Mouse (Mus musculus) ovary, postnatal 36 days (tissue): ENCODE data around the gene Gm1113.

Experiments
- DNase-seq: peaks from one replicate; pipeline ENCODE4 v3.0.0; 2022; ENCODE audit warnings: low spot score, mixed read lengths

Gm1113 gene

GRCm38 (mm10) chr9:35523941-35524411, 5.9 kb upstream of the Gm1113 start:
- DNase-seq: peak; percentile 62

DNA sequence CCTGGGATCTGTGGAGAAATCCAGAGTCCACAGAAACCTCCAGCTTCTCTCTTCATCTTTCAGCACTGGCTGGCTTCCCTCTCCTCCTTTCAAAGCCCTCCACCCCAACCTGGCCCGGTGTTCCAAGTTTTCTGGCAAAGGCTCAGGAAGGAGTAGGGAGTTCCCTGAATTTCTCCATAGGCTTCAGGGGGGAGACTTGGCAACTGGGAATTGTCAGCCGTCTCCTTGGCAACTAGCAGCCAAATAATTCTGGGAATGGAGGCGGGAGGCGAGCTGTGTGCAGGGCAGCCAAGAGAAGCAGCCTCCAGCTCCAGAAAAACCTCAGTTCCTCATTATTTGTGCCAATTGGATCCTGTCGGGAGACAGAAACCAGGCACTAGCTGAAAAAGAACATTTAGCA, 5.5 kb upstream of the Gm1113 start:
- DNase-seq: peak; percentile 37

DNA sequence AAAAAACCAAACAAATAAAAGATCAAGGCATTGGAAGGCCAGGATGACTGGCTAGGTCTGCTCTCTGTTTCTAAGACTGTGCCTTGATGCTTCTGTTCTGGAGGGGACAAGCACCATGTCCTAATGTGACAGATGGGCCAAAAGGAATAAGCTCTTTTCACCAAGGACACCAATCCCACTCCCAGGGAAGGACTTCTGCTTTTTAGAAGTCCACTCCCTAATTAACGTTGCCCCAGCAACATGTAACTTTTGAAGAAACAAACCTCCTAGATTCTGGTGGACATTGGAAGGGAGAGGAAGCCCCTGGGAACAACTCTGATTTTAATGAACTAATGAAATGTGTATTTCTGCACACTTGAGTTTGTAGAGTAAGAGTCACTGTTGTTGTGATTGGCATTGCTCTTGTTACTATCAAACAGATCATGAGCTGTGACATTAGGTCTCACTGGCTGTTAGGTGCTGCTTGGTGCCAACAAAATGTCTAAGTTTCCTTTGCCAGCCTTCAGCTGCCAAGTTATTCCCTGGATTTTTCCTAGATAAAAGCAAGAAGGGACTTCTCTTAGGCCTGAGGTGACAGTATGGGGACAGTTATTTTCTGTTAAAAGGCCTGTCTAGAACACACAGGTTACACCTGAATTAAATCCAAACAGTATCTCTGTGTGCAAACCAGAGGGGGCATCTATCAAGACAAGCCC, 4.9 kb upstream of the Gm1113 start:
- DNase-seq: no peak

DNA sequence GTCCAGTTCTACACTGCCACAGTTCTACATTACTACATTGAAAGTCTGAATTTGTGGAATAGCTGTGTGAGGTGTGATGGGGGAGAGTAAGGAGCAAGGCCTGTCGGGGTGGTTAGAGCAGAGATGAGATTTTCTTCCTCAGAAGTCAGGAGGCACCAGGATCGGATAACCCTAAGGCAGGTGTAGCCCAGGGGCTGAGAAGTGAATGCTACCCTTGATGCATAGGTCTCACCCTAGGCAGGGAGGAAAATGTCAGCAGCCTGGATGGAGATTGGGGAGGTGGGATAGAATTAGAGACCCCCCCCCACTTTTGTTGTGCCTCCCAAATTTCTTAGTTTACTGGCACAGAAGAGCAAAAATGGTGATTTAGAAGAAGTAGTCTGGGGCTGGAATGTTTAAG, 4.2 kb upstream of the Gm1113 start:
- DNase-seq: no peak

DNA sequence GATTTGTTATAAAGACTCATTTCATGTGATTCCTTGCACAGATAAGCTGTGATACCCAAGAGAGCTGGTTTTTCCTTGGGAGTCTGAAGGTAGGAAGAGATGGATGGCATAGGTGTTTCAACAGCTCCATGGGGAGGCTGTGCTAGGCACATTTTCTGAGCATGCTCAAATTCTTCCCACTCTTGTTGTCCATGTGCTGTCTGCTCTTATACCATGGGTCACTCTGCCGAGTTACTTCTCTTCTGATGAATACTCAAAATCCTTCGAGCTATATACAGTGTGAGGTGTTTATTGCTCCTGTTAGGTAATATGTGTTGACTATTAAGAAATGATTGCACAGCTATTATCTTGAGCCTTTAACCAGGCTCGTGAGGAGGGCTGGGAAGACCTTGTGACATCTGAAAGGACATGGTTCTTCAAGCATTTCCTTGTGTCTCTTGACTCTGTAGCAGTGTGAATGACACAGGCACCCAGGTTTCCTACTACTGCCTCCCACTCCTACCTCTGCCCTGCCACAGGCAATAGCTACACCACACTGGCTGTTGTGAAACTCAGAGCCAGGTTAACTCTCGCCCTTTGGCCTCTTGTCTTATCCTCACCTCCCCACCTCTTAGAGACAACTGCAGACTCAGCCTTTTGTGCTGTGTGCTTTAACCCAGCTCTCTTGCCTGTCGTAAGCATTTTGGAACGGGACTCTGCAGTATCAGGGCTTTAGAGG, 2.7 kb upstream of the Gm1113 start:
- DNase-seq: no peak

DNA sequence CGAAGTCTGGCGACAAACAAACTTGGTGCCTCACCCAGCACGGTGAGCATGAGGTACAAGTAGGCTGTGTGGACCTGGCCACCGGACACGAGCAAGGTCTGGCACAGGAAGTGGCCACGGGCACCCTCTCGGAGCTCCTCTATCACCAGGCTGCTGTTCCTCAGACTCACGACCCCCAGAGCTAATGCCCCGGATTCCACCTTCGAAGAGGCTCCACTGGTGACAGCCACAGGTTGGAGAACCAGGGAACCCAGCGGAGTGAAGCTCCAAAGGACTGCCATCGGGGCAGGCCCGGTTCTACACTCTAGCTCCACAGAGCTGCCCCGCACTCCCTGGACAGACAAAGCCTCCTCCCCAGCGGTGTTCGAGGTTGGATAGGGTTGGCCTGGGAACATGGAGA, 1.4 kb downstream of the Gm1113 start:
- no peak for DNase-seq

- DNase-seq: no peak
Measured at GRCm38 (mm10) chr9:35516182-35516581, 1.9 kb downstream of the Gm1113 start.

DNA sequence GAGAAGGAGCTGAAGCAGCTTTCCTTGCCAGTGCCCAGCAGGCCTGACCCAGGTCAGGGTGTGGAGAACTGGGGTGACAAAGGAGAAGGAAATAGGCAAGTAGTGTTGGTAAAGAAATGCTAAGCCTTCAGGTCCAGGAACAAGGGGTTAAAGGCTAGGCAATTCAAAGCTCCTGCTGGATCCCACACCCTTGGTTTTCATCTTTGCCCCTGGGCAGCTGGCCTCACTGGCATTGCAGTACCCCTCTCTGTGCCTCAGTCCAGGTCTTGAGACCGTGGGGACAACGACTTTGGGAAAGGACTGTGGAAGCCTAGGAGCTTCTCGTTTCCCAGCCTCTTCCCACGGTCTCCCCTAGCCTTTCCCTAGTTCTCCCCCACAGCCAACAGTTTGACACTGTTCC, 4.2 kb downstream of the Gm1113 start:
- no peak for DNase-seq

- DNase-seq: peak; percentile 33
Measured at GRCm38 (mm10) chr9:35508234-35508633, 9.8 kb downstream of the Gm1113 start.

GRCm38 (mm10) chr9:35502361-35503000, 15.6 kb downstream of the Gm1113 start:
- DNase-seq: no peak

GRCm38 (mm10) chr9:35499946-35500345, 18.1 kb downstream of the Gm1113 start:
- no peak for DNase-seq

- no peak for DNase-seq
Measured at GRCm38 (mm10) chr9:35495471-35495870, 22.6 kb downstream of the Gm1113 start.

- no peak for DNase-seq
Measured at GRCm38 (mm10) chr9:35494937-35495336, 23.1 kb downstream of the Gm1113 start.

- DNase-seq: no peak
Measured at GRCm38 (mm10) chr9:35493733-35494092, 24.4 kb downstream of the Gm1113 start.

- no peak for DNase-seq
Measured at GRCm38 (mm10) chr9:35493033-35493732, 24.9 kb downstream of the Gm1113 start.

GRCm38 (mm10) chr9:35491109-35491866, 26.8 kb downstream of the Gm1113 start:
- no peak for DNase-seq

DNA sequence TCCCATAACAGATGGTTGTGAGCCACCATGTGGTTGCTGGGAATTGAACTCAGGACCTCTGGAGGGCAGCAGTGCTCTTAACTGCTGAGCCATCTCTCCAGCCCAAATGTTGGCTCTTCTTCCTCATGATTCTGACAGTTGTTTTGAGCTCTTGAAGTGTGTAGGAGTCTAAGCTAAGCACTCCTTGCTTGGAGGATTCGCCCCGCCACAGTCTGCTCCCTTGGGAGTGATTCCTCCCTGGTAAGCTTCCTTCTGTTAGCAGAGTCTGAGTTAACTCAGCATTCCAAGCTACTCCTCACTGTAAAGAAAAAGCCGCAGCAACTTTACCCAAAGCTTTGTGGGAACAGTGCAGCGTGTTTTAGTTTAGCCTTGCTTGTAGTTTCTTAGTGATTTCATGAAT, 29.6 kb downstream of the Gm1113 start:
- DNase-seq: no peak

- DNase-seq: no peak
Measured at GRCm38 (mm10) chr9:35486616-35487015, 31.5 kb downstream of the Gm1113 start.

- DNase-seq: no peak
Measured at GRCm38 (mm10) chr9:35483949-35484348, 34.1 kb downstream of the Gm1113 start.

GRCm38 (mm10) chr9:35482014-35482898, 35.8 kb downstream of the Gm1113 start:
- DNase-seq: no peak

DNA sequence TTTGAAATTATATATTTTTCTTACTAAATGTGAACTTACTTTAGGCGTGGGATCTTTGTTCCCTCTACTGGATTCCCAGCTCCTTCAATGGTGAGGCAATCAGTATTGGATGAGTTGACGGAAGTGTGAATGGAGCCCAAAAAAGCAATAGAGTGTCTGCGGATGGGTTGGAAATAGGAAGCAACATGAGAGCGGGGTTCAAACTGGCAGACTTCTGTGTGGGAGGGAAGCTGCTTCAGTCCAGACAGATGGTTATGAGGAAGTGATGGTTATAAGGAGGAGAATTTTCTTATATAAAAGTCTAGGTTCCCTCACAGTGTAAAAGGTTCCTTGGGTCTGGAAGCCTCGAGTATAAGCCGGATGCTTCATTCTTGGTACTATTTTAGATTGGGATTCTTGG, 38.6 kb downstream of the Gm1113 start:
- DNase-seq: no peak
